Mouse (Mus musculus) right cerebral cortex, adult 18-20 months (tissue): ENCODE results near the gene 2010111I01Rik.
A peak's percentile ranks its signal among the peaks of the same experiment; 100 is the strongest.
"Not testable (repeated sequence)": the region's sequence is repeated elsewhere in the genome, so short reads cannot be mapped to it uniquely, and the experiment has no call there.

Experiments used
- DNase-seq: peaks from one replicate; pipeline ENCODE4 v3.0.0; 2022; ENCODE audit warnings: mixed read lengths

2010111I01Rik gene

GRCm38 (mm10) chr13:63223026-63223770, 258.5 kb downstream of the 2010111I01Rik start:
- no peak for DNase-seq

DNA sequence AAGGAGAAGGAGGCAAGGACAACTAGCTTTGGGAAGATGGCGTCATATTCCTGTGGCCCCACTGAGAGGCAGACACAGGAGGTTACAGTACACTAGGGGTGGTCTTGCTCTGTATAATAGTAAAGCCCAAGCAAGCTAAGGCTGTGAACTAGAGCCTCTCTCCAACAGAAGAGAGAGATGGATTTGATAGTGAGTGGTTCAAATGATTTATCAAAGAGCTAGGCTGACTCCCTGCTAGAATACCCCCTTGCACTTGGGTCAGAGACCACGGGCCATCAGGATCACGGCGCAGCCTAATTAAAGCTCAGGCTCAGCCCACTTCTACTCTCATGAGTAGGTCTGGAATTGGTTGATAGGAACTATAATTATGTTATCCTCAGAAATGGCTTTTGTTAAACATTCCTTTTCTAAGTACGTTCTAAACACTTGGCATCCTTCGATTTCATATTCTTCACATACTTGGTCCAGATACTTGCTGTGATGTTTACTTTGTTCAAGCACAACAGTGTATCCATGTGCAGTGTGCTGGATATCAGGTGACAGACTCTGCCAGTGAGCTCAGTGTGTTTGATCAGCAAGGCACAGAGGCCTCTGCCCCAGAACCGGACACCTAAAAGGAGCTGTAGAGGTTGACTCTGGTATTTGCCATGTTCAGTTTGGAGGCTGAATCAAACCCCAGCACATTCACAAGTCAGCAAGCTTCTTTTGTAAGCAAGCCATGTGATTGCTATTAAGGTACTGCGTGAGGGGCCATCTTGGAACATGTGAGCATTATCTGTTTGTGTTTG, 261.3 kb downstream of the 2010111I01Rik start:
- no peak for DNase-seq

DNA sequence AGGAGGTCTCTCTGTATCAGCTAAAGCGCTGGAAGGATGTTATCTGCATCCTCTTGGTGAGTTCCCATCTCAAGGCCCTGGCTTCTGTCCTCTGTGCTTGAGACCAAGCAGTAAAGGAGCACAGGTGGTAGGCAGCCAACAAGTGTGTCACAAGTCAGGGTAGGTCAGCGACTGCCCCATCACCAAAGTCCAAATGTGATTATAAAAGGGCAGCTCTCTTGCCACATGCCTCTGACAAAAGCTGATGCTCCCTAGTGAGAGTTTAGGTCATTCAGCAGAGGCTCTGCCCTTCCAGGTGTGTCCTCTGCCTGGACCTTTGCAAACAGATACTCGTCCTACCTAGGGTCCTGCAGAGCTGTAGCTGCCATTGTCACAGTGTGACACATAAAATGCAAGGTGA, 263.1 kb downstream of the 2010111I01Rik start:
- no peak for DNase-seq

GRCm38 (mm10) chr13:63230955-63231701, 266.4 kb downstream of the 2010111I01Rik start:
- no peak for DNase-seq

- DNase-seq, result no peak
These were observed 267.0 kb downstream of the 2010111I01Rik start for GRCm38 (mm10) chr13:63231702-63232070.

GRCm38 (mm10) chr13:63232558-63232957, 267.9 kb downstream of the 2010111I01Rik start:
- DNase-seq, result no peak

DNA sequence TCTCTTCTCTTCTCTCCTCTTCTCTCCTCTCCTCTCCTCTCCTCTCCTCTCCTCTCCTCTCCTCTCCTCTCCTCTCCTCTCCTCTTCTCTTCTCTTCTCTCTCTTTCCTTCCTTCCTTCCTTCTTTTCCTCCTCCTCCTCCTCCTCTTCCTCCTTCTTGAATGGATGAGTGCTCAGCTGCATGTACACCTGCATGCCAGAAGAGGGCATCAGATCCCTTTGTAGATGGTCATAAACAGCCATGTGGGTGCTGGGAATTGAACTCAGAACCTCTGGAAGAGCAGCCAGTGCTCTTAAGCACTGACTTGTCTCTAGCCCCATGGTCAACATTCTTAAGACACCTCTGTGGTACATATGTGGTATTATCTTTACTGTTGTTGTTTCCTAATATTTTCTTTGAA, 269.8 kb downstream of the 2010111I01Rik start:
- DNase-seq, result not testable (repeated sequence)

GRCm38 (mm10) chr13:63235551-63235950, 270.9 kb downstream of the 2010111I01Rik start:
- DNase-seq, result no peak

DNA sequence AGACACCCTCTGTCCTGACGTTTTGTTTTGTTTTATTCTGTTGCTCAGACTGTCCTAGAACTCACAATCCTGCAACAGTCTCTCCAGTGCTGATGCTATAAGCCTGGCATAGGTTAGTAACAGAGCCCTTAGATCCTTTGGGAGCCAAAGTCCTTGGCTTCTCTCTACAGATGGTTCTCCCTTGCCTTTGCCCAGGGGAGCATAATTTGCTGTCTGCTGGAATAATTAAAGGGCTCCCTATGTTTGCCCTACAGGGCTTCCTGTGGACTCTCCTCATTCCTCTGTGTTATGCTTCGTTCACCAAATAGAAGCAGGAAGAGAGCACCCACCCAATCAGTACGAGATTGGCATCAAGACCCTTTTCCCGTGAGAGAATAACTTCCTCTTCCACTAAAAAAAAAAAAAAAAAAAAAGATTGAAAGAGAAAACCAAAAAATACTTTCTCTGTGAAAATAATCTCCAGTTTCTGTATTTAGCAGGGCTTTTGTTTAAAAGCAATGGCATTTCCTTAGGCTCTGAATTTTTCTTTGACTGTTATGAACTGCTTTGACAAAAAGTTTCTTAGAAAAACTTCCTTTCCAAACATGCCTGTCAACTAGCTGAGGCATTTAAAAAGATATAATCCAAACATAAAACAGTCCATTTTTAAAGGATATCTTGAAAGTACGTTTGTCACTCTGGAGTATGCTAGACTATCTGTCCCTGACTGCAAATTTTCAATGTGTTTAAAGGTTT, 271.6 kb downstream of the 2010111I01Rik start:
- DNase-seq, result no peak

DNA sequence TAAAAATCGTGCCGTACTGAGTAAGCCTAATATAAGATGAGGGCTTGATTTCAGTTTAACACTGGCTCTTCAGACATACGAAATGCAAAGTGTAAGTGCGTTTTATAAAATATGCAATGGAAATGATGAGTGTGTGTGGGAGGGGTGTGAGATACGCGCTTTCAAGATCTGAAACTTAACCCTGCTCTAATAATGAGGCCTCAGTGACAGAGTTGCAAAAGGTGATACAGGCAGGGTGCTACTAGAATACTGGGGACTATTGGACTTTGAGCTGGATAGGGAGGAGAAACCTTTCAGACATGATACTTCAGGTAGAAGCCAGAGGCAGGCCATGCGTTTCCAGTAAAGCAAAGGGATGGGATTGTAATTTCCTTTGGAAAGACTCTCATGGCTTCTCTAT, 273.4 kb downstream of the 2010111I01Rik start:
- no peak for DNase-seq

DNA sequence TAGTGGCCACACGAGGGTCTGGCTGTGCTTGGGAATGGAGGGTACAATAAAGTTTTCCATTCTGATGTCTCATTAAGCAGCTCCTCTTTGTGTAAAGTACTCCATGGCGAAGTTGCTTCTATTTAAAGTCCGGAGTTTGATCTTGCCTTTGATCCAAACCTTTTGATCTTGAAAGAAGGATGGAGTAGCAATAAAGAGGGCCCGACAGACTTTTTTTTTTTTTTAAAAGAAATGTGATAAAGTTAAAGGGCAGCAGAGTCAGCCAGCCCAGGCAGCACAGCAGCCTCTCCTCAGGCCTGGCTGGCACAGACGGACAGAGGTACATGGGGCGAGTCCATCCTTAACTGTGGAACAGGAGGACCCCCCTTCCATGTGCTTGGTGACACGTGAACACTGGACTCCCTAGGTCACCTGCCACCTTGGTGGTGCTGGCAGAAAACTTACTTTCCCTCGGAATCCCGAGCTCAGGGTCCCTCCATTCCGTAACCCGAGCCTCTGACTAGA, 274.7 kb downstream of the 2010111I01Rik start:
- no peak for DNase-seq

GRCm38 (mm10) chr13:63239877-63240671, 275.4 kb downstream of the 2010111I01Rik start:
- DNase-seq, result peak; percentile 87

DNA sequence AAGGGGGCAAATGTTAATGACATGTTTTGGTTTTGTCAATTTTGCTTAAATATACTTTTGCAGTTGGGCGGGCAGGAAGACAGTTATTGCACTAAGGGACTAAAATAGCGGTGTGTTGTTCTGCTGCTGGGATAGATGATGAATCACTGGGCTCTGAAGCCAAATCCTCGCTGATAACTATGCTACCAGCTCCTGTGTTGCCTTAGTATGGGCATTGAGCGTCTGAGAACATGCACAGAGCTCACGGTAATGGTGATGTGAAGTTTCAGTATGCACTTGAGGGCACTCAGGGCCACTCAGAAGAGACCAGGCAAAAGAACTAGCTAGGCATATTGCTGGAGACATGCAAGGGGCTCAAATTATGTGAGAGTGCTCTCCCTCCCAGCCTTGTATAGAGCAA, 276.1 kb downstream of the 2010111I01Rik start:
- DNase-seq, result peak; percentile 59

DNA sequence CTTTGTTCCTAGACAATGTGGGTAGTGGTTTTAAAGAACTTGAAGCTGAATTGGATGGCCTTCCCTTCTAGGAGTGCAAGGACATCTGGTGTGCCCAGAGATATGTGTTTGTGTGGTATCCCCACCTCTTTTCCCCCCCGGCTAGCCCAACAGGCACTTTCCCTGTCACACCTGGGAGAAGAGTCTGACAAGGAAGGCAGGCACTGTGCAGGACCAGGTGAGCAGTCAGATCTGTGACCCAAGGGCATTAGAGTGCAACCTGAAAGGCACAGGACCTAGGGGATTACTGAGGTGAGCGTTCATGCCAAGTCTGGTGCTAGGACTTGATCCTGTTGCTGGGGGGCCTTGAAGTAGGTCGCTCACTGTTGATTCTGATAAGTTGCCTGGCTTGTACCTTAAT, 277.0 kb downstream of the 2010111I01Rik start:
- no peak for DNase-seq

GRCm38 (mm10) chr13:63242401-63243192, 277.9 kb downstream of the 2010111I01Rik start:
- peak; percentile 46 for DNase-seq

GRCm38 (mm10) chr13:63243586-63243985, 278.9 kb downstream of the 2010111I01Rik start:
- DNase-seq, result no peak

DNA sequence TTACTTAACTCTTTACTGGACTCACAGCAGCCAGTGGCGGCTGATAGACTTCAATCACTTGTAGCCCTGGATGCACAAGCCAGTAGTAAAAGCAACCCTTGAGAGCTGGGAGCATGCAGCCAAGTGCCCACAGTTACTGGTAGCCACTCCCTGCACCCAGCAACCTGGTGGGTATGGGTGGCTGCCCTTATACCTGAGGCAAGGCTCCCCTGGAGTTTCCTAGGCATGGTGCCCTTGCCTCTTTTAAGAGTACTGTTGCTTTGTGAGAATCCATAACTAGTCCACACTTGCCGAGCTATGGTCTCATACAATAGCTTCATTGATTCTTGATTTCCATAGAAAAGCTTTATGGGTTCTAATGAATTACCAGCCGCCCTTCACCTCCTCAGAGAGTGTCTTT, 279.7 kb downstream of the 2010111I01Rik start:
- no peak for DNase-seq

DNA sequence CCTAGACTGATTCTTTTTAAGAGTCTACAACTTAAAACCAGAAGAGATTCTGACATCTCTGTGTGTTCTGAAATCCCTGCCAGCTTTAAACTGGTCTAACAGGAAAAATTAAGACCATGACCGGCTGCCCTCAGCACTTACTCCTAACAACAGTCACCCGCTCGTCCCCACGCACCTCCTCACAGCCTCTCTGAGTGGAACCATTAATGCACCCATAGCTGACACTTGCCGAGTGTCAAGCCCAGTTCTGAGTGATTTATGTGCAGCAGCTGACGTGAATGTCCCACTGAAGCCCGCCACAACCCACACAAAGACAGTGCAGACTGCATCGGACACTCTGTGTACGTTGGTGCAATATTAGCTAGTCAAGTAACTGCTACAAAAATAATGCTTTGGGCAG, 280.5 kb downstream of the 2010111I01Rik start:
- no peak for DNase-seq

DNA sequence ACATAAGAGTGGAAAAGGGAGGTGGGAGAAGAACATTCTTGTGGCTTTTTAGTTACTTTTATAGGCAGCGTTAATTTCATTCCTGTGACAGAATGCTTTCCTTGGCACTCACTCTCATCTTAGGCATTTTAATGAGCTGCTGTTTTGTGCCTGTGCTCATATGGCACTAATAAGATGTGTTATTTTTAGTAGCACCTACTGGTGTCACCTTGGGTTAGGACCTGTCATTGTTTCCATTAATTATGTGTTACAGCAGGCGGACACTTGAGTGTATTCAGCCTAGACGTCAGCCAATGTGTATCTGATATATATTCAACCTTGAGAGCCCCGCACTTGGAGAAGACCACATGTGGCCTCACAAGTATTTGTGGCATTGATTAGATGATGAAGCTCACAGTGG, 281.1 kb downstream of the 2010111I01Rik start:
- DNase-seq, result no peak

GRCm38 (mm10) chr13:63246332-63246940, 281.7 kb downstream of the 2010111I01Rik start:
- no peak for DNase-seq
